Mouse (Mus musculus): ENCODE data around the gene Gpha2. TPM values are rescaled to one million over a fixed set of nuclear protein-coding genes. Genes with fewer than 3 reads are reported as not detected.

The Gpha2 gene
- polyA plus RNA-seq, 1 experiment from 2014 or later = 2.1 TPM

DNA sequence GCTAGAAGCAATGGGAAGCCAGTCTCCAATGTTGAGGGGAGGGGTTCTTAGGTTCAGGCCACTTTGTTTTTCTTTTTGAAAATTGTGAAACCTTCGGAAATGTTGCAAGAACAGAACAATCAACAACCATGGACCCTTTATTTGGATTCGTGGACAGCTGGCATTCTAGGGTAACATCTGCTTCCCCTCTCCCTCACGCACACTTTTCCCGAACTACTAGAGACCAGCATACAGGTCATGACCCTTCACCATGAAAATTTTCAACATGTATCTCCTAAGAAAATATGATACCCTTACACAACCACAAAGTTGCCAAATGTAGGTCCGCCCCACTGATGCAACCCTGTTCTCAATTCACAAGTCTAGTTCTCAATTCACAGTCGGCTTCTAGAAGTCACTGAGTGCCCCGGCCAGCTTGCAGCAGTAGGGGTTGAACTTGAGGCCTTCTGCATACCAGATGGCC, 42.5 kb downstream of the Gpha2 start:
- peaks cover 23% of the 10 kb centered on the region for H3K4me1 ChIP-seq
- H3K27me3 ChIP-seq (ENCODE audit: low read depth, poor library complexity, severe bottlenecking) = peaks cover 15% of the 10 kb centered on the region; the same call in 1 of the 2 replicates
- H3K27ac ChIP-seq = no peak overlapping the region
- 89% methylated on average over 7 of the region's 7 CpGs for WGBS
- no peaks in the 10 kb centered on the region for H3K36me3 ChIP-seq
- H3K4me3 ChIP-seq = no peak overlapping the region
- no peaks in the 10 kb centered on the region for H3K9me3 ChIP-seq (replicated peaks)
- no peak for DNase-seq (ENCODE audit: low spot score)

DNA sequence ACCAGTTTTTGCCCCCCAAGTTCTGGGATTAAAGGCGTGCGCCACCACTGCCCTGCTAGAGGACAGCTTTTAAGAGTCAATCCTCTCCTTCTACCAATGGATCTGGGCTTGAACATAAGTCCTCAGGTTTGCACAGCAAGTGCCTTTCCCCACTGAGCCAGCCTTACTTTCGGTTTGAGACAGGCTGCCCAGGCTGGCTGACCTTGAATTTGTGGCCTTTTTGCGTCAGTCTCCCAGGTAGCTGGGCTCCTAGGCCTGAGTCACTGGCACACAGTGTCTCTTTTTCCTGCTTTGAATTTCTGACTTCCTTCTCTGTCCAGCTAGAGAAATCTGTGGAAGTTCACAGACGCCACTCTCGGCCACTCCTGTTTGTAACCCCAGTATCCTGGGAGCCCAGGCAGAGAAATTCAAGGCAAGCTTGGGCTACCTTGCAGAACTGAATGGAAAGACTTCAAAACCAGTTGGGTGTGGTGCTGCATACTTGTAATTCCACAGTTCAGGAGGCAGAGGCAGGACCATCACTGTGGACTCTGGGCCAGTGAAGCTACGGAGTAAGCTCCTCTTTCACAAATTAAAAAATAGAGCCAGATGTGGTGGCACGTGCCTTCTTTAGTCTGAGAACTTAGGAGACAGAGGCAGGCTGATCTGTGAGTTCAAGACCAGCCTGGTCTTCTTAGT, 43.8 kb downstream of the Gpha2 start:
- no peak overlapping the region for H3K4me3 ChIP-seq
- H3K36me3 ChIP-seq = no peaks in the 10 kb centered on the region
- no peak overlapping the region for H3K27ac ChIP-seq
- WGBS = 88% methylated on average over 8 of the region's 8 CpGs
- peaks cover 15% of the 10 kb centered on the region; the same call in 1 of the 2 replicates for H3K27me3 ChIP-seq (ENCODE audit: low read depth, poor library complexity, severe bottlenecking)
- DNase-seq (ENCODE audit: low spot score) = no peak
- H3K9me3 ChIP-seq (replicated peaks) = no peaks in the 10 kb centered on the region
- peaks cover 14% of the 10 kb centered on the region for H3K4me1 ChIP-seq

DNA sequence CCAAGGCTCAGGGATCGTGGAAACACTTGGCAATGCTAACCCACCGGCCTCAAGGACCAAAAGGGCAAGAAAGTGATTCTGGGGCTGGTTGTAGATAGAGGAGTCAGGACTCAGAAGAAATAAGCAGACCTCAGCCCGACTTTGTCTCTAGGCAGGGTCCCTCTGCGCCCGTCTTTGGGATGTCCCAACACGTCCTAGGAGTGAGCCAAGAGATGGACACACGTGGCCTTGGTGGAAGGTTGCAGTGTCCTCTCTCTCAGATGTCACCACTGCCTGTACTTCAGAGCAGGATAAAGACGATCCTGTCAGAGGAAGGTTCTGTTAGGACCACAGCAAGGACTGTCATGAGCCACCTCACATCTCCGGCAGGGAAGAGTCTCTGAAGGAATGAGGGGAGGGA, 44.5 kb downstream of the Gpha2 start:
- DNase-seq (ENCODE audit: low spot score) = no peak
- Histone ChIP-seq H3K36me3 (no peaks in the 10 kb centered on the region), H3K27me3 (ENCODE audit: low read depth, poor library complexity, severe bottlenecking) (peaks cover 15% of the 10 kb centered on the region; the same call in 1 of the 2 replicates), H3K4me1 (peaks cover 18% of the 10 kb centered on the region), H3K4me3 (no peak overlapping the region), H3K27ac (no peak overlapping the region), H3K9me3 (replicated peaks) (no peaks in the 10 kb centered on the region)
- 64% methylated on average over 9 of the region's 9 CpGs for WGBS

DNA sequence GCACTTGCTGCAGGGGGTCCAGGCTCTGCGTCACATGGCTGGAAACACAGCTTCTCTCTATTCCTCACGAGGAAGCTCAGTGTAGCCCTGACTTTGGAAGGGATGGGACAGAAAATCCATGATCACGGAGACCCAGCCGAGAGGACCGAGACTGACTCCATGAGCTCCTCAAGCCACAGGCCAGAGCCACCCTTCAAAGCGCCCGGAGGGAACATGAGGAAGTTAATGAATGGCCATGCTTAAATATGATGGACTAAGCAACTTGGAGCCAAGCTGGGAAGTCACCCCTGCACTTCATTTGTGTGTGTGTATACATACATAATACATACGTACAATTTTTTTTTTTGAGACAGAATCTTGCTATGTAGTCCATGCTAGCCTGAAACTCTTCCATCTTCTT, 45.0 kb downstream of the Gpha2 start:
- H3K9me3 ChIP-seq (replicated peaks) = no peaks in the 10 kb centered on the region
- DNase-seq (ENCODE audit: low spot score) = no peak
- peaks cover 15% of the 10 kb centered on the region; the same call in 1 of the 2 replicates for H3K27me3 ChIP-seq (ENCODE audit: low read depth, poor library complexity, severe bottlenecking)
- no peaks in the 10 kb centered on the region for H3K36me3 ChIP-seq
- no peak overlapping the region for H3K4me3 ChIP-seq
- H3K4me1 ChIP-seq = peaks cover 24% of the 10 kb centered on the region
- WGBS = 35% methylated on average over 8 of the region's 8 CpGs
- no peak overlapping the region for H3K27ac ChIP-seq

DNA sequence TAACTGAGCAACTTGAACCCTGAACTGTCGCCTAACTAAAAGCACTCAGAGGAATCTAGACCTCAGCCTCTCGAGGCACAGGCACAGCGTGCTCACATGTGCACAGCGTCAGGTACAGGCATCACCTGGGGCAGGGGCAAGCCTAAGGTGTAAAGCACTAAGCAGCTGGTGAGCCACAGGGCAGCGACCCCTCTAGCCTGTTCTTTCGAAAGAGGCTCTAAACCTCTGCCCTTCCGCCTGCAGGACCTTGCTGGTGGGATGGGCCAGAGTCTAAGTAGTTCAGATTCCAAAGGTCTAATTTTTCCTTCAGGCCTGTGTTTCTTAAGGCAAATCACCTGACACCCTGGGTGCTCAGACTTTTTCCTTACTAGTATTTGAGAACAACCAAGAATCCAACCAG, 45.9 kb downstream of the Gpha2 start:
- Histone ChIP-seq H3K4me1 (peaks cover 25% of the 10 kb centered on the region), H3K36me3 (no peaks in the 10 kb centered on the region), H3K4me3 (no peak overlapping the region), H3K27me3 (ENCODE audit: low read depth, poor library complexity, severe bottlenecking) (peaks cover 15% of the 10 kb centered on the region; the same call in 1 of the 2 replicates), H3K27ac (no peak overlapping the region), H3K9me3 (replicated peaks) (no peaks in the 10 kb centered on the region)
- WGBS = 68% methylated on average over 7 of the region's 7 CpGs
- DNase-seq (ENCODE audit: low spot score) = no peak

DNA sequence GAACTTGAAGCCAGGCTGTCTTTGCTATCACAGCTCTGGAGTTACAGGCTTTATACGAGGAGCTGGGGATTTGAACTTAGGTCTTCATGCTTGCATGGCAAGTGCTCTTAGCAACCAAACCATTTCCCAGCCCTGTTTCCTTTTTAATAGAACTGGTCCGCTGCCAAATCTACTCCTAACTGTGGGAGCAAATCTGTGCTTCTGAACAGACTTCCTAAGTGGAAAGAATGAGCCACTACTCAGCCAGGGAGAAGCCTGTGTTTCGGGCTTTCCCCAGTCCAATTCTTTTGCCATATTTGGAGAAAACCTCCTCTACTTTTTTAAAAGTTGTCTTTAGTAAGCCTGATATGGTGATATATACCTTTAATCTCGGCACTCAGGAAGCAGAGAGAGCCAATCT, 46.6 kb downstream of the Gpha2 start:
- H3K4me1 ChIP-seq = peaks cover 22% of the 10 kb centered on the region
- no peak overlapping the region for H3K4me3 ChIP-seq
- no peak overlapping the region for H3K27ac ChIP-seq
- H3K27me3 ChIP-seq (ENCODE audit: low read depth, poor library complexity, severe bottlenecking) = peaks cover 15% of the 10 kb centered on the region; the same call in 1 of the 2 replicates
- DNase-seq (ENCODE audit: low spot score) = no peak
- no peaks in the 10 kb centered on the region for H3K36me3 ChIP-seq
- WGBS = 89% methylated on average over 4 of the region's 4 CpGs
- no peaks in the 10 kb centered on the region for H3K9me3 ChIP-seq (replicated peaks)

DNA sequence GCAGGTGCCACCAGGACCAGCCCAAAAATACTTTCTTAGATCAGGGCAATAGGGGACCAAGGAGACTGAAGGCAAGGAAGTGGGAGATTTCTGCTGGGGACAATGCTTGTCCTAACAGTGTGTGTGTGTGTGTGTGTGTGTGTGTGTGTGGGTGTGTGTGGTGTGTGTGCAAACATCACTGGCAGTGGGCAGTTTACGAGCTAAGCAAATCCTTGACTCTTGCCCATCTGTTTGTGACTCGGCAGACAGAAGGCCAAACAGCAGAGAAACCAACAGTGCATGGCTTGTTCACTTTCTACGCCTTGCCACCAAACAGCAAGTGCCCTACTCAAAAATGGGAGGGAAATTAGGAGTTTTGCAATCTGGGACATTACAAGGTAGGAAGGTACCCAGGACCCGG, 47.4 kb downstream of the Gpha2 start:
- no peaks in the 10 kb centered on the region for H3K36me3 ChIP-seq
- H3K4me3 ChIP-seq = no peak overlapping the region
- whole genome bisulfite sequencing = 87% methylated on average over 4 of the region's 4 CpGs
- peaks cover 28% of the 10 kb centered on the region for H3K4me1 ChIP-seq
- H3K27me3 ChIP-seq (ENCODE audit: low read depth, poor library complexity, severe bottlenecking) = peaks cover 15% of the 10 kb centered on the region; the same call in 1 of the 2 replicates
- no peaks in the 10 kb centered on the region for H3K9me3 ChIP-seq (replicated peaks)
- H3K27ac ChIP-seq = no peak overlapping the region
- no peak for DNase-seq (ENCODE audit: low spot score)

DNA sequence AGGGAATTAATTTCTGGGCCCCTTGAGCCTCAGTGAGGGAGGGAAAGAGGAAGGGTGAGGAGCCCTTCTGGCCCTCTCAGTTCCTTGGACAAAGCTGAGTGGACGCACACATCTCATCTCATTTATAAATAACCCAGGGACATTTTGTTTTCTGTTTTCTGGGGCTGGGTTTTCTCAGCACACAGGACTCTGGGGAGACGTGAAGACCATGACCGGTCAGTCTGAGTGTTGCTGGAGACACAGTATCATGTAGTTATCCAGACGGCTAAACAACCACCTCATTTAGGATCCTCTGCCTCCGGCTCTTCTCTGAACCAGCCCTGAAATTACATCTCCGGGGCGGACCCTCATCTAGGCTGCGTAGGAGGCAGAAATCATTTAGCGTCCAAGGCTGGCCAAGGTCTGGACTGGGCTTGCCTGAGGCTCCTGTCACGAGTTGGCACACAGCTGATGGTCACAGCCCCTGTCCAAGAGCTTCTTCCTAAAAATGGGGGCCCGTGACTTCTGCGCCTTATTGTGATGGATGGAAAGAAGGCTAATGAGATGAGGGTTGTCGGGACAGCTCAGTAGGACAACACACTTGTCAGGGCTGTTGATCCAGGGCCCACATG, 47.9 kb downstream of the Gpha2 start:
- Histone ChIP-seq H3K9me3 (replicated peaks) (no peaks in the 10 kb centered on the region), H3K4me3 (no peak overlapping the region), H3K27ac (no peak overlapping the region), H3K4me1 (peaks cover 33% of the 10 kb centered on the region), H3K36me3 (peaks cover 2% of the 10 kb centered on the region), H3K27me3 (ENCODE audit: low read depth, poor library complexity, severe bottlenecking) (peaks cover 15% of the 10 kb centered on the region; the same call in 1 of the 2 replicates)
- DNase-seq (ENCODE audit: low spot score) = no peak
- WGBS = 91% methylated on average over 13 of the region's 13 CpGs

DNA sequence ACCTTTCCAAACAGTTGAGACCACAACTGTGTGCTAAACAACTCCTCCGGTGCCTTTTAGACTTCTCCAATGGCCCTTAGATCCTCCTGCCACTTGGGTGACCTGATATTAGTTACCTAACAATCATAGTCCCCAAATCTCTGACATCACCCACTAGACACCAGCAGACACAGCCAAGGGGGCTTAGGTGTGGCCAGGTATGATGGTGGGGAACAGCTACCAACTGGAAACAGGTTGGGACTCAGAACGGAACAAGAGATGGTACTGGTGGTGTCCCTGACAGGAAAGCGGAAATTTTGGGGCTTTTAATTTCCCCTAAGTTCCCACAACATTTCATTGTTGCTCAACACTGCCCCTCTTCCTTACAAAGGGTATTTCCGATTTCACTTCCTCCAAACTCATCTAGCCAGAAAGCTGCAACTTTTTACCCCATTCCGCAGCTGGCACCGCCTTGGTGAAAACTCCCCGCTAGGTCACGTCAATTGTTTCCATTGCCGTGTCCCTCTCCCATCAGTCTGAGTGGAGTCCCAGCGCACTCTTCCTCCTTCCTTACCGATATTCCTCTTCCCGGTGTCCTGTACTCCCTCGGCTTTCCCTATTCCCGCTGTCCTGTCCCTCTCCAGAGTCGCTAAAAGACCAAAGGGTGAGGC, 49.7 kb downstream of the Gpha2 start:
- Histone ChIP-seq H3K9me3 (replicated peaks) (no peaks in the 10 kb centered on the region), H3K27ac (peak overlapping the region; percentile 86), H3K36me3 (peaks cover 19% of the 10 kb centered on the region), H3K4me1 (peaks cover 41% of the 10 kb centered on the region), H3K4me3 (peak overlapping the region; percentile 73), H3K27me3 (ENCODE audit: low read depth, poor library complexity, severe bottlenecking) (peaks cover 12% of the 10 kb centered on the region; the same call in 1 of the 2 replicates)
- 9% methylated on average over 15 of the region's 15 CpGs for WGBS
- no peak for DNase-seq (ENCODE audit: low spot score)

DNA sequence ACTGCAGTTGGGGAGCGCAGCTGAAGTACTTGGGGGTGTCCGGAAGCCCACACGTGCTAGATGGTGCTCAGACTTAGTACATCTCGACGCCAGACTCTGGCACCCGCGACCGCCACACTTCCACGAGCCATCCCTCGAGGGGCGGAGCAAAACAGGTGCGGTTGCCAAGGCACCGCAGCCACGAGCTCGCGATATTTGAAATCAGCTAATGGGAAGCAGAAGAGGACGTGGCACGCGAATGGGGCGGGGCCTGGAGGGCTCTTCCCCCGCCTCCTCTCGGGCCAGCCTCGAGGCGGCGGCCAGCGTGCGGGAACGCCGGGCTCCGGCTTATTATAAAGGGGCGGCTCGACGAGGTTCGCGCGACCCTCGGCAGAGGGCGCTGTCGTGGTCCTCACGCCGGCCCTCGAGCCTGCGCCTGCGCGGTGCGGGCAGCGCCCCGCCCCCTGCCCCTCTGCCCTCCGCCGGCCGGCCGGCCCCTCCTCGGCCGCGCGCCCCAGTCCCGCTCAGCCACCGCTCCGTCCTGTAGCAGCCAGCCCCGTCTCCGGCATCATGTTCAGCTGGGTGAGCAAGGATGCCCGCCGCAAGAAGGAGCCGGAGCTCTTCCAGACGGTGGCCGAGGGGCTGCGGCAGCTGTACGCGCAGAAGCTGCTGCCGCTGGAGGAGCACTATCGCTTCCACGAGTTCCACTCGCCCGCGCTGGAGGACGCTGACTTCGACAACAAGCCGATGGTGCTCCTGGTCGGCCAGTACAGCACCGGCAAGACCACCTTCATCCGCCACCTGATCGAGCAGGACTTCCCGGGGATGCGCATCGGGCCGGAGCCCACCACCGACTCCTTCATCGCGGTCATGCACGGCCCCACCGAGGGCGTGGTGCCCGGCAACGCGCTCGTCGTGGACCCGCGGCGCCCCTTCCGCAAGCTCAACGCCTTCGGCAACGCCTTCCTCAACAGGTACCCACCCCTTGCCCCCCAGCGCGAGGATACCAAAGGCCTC, 50.5 kb downstream of the Gpha2 start, which contains the start of gene Ehd1:
Ehd1 (plus strand) TSS at position 300 of the 996 bp plus-strand sequence.
- Histone ChIP-seq H3K9me3 (replicated peaks) (no peaks in the 10 kb centered on the region), H3K4me1 (peaks cover 43% of the 10 kb centered on the region), H3K4me3 (peak within 1 kb of the TSS; percentile 73), H3K27me3 (ENCODE audit: low read depth, poor library complexity, severe bottlenecking) (0 out of 2 replicates have a peak, but pooled peaks cover 4% of the 10 kb centered on the region), H3K27ac (peak within 1 kb of the TSS; percentile 86), H3K36me3 (peaks cover 28% of the 10 kb centered on the region)
- DNase-seq (ENCODE audit: low spot score) = peak; percentile 98
- under 1% methylated on average over 102 of the region's 106 CpGs for WGBS

Measured in limb, embryonic 10.5 days (tissue).